Mouse (Mus musculus): Measurements from ENCODE around the gene Ak2. TPM values are rescaled to one million over a fixed set of nuclear protein-coding genes. Genes with fewer than 3 reads are reported as not detected.
A peak's percentile ranks its signal among the peaks of the same experiment; 100 is the strongest.

Gene Ak2
- polyA plus RNA-seq, 1 experiment from 2014 or later = 139 TPM

GRCm38 (mm10) chr4:129032963-129033951, 41.5 kb downstream of the Ak2 start:
- Histone ChIP-seq H3K4me3 (ENCODE audit: low read depth, low read length) (peak overlapping the region; percentile 4; the same call in 1 of the 2 replicates), H3K27me3 (ENCODE audit: control insufficient read depth, insufficient read depth, low read length) (no peaks in the 10 kb centered on the region), H3K9ac (ENCODE audit: low read depth, low read length) (0 out of 2 replicates have a peak overlapping the region, but pooled peaks have one; percentile 28), H3K4me1 (ENCODE audit: control insufficient read depth, insufficient read depth, low read length) (peaks cover 21% of the 10 kb centered on the region), H3K27ac (ENCODE audit: low read depth, low read length) (peak overlapping the region; percentile 51; the same call in 1 of the 2 replicates), H3K4me2 (peak overlapping the region; percentile 49), H3K9me3 (replicated peaks; ENCODE audit: control insufficient read depth, low read length) (no peaks in the 10 kb centered on the region), H3K36me3 (ENCODE audit: control insufficient read depth, insufficient read depth, low read length) (no peaks in the 10 kb centered on the region)
- ATAC-seq (replicated peaks; ENCODE audit: insufficient number of reproducible peaks, low FRiP score, low TSS enrichment) = peak; percentile 71
- 8% methylated on average over 17 of the region's 17 CpGs for WGBS (ENCODE audit: insufficient replicate concordance)

GRCm38 (mm10) chr4:129034224-129034623, 42.5 kb downstream of the Ak2 start:
- Histone ChIP-seq H3K27me3 (ENCODE audit: control insufficient read depth, insufficient read depth, low read length) (no peaks in the 10 kb centered on the region), H3K27ac (ENCODE audit: low read depth, low read length) (no peak overlapping the region), H3K4me1 (ENCODE audit: control insufficient read depth, insufficient read depth, low read length) (peaks cover 21% of the 10 kb centered on the region), H3K36me3 (ENCODE audit: control insufficient read depth, insufficient read depth, low read length) (no peaks in the 10 kb centered on the region), H3K9ac (ENCODE audit: low read depth, low read length) (no peak overlapping the region), H3K4me3 (ENCODE audit: low read depth, low read length) (no peak overlapping the region), H3K4me2 (no peak overlapping the region), H3K9me3 (replicated peaks; ENCODE audit: control insufficient read depth, low read length) (no peaks in the 10 kb centered on the region)
- ATAC-seq (replicated peaks; ENCODE audit: insufficient number of reproducible peaks, low FRiP score, low TSS enrichment) = no peak
- WGBS (ENCODE audit: insufficient replicate concordance) = 86% methylated on average over 3 of the region's 3 CpGs

GRCm38 (mm10) chr4:129034706-129035660, 43.2 kb downstream of the Ak2 start:
- H3K9me3 ChIP-seq (replicated peaks; ENCODE audit: control insufficient read depth, low read length) = no peaks in the 10 kb centered on the region
- H3K4me3 ChIP-seq (ENCODE audit: low read depth, low read length) = no peak overlapping the region
- H3K27ac ChIP-seq (ENCODE audit: low read depth, low read length) = no peak overlapping the region
- no peak for ATAC-seq (replicated peaks; ENCODE audit: insufficient number of reproducible peaks, low FRiP score, low TSS enrichment)
- H3K4me1 ChIP-seq (ENCODE audit: control insufficient read depth, insufficient read depth, low read length) = peaks cover 21% of the 10 kb centered on the region
- no peaks in the 10 kb centered on the region for H3K27me3 ChIP-seq (ENCODE audit: control insufficient read depth, insufficient read depth, low read length)
- H3K36me3 ChIP-seq (ENCODE audit: control insufficient read depth, insufficient read depth, low read length) = no peaks in the 10 kb centered on the region
- WGBS (ENCODE audit: insufficient replicate concordance) = 52% methylated on average over 13 of the region's 13 CpGs
- H3K4me2 ChIP-seq = no peak overlapping the region
- 0 out of 2 replicates have a peak overlapping the region, but pooled peaks have one; percentile 34 for H3K9ac ChIP-seq (ENCODE audit: low read depth, low read length)

- H3K4me3 ChIP-seq (ENCODE audit: low read depth, low read length) = no peak overlapping the region
- H3K27ac ChIP-seq (ENCODE audit: low read depth, low read length) = no peak overlapping the region
- H3K9me3 ChIP-seq (replicated peaks; ENCODE audit: control insufficient read depth, low read length) = no peaks in the 10 kb centered on the region
- no peak overlapping the region for H3K4me2 ChIP-seq
- no peaks in the 10 kb centered on the region for H3K27me3 ChIP-seq (ENCODE audit: control insufficient read depth, insufficient read depth, low read length)
- H3K9ac ChIP-seq (ENCODE audit: low read depth, low read length) = no peak overlapping the region
- WGBS (ENCODE audit: insufficient replicate concordance) = 59% methylated on average over 7 of the region's 7 CpGs
- H3K4me1 ChIP-seq (ENCODE audit: control insufficient read depth, insufficient read depth, low read length) = peaks cover 21% of the 10 kb centered on the region
- no peak for ATAC-seq (replicated peaks; ENCODE audit: insufficient number of reproducible peaks, low FRiP score, low TSS enrichment)
- H3K36me3 ChIP-seq (ENCODE audit: control insufficient read depth, insufficient read depth, low read length) = no peaks in the 10 kb centered on the region
Measured at GRCm38 (mm10) chr4:129035851-129036445, 44.2 kb downstream of the Ak2 start.

DNA sequence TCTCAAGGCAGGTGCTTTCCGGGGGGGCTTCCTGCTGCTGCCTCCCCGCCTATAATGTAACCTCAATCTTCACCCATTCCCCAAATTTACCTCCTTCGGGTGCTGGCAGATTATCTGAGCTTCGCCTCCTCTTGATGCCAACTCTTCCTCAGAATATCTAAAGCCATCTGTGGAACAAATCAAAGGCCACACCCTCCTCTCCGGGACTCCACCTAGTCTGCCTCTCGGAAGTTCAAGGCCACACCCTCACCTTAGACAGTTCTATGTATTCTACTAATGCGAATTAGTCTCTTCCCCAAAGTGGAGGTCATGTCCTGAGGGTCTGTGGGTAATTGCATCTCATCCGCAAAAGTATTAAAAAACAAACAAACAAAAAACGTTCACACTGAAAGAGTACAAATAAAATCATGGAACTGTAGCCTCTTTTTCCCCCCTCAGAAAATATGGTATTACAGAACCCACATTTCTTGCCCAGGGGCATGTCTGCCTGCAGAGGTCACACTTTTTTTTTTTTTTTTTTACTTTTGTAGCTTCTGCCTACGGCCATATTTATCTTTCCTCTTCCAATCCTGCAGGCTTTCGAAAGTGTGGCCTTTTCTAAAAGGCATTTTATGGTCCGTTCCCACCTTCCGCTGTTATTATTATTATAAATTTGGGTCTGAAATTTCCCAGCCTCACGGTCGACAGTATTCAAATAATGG, 56.1 kb downstream of the Ak2 start:
- no peaks in the 10 kb centered on the region for H3K9me3 ChIP-seq (replicated peaks; ENCODE audit: control insufficient read depth, low read length)
- no peak for ATAC-seq (replicated peaks; ENCODE audit: insufficient number of reproducible peaks, low FRiP score, low TSS enrichment)
- H3K4me2 ChIP-seq = peak overlapping the region; percentile 98
- WGBS (ENCODE audit: insufficient replicate concordance) = 17% methylated on average over 15 of the region's 15 CpGs
- H3K9ac ChIP-seq (ENCODE audit: low read depth, low read length) = peak overlapping the region; percentile 71
- H3K4me1 ChIP-seq (ENCODE audit: control insufficient read depth, insufficient read depth, low read length) = peaks cover 19% of the 10 kb centered on the region
- no peak overlapping the region for H3K27ac ChIP-seq (ENCODE audit: low read depth, low read length)
- peak overlapping the region; percentile 61 for H3K4me3 ChIP-seq (ENCODE audit: low read depth, low read length)
- H3K36me3 ChIP-seq (ENCODE audit: control insufficient read depth, insufficient read depth, low read length) = no peaks in the 10 kb centered on the region
- H3K27me3 ChIP-seq (ENCODE audit: control insufficient read depth, insufficient read depth, low read length) = peaks cover 16% of the 10 kb centered on the region

DNA sequence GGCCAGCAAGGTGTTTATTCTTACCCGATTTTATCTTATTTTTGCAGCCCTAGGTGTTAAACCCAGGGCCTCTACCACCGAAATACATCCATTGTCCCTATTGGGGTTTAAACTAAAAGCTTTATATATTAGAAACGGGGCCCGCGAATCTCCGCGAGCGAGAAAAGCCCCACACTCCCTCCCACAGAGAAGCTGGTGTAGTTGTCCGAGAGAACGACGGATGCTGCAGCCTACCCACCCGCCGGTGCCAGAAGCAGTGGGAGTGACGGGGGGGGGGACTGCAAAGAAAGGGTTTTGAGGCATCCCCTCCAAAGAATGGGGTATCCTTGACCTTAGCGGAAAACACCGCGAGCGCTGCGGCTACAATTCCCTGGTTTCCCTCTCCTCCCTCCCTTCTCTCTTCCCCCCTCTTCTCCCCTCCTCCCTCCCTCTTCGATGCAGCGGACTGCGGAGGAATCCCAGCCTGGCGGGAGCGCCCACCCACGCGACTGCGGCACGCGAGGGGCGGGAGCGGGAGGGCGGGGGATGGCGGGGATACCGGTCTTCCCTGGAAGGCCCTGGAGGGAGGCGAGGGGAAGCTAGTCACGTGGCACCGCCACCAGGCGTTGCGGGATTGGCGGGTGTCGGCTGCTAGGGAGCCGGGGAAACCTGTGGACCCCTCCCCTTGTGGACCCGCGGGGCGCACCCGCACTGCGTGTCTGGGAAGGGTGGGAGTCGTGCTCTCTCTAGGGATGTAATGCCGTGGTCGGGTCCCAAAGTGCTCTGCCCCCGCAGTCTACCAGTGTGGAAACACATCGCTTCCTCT, 56.9 kb downstream of the Ak2 start:
- Histone ChIP-seq H3K9ac (ENCODE audit: low read depth, low read length) (peak overlapping the region; percentile 71), H3K36me3 (ENCODE audit: control insufficient read depth, insufficient read depth, low read length) (no peaks in the 10 kb centered on the region), H3K4me1 (ENCODE audit: control insufficient read depth, insufficient read depth, low read length) (peaks cover 19% of the 10 kb centered on the region), H3K27ac (ENCODE audit: low read depth, low read length) (peak overlapping the region; percentile 63), H3K4me3 (ENCODE audit: low read depth, low read length) (peak overlapping the region; percentile 61), H3K4me2 (peak overlapping the region; percentile 98), H3K9me3 (replicated peaks; ENCODE audit: control insufficient read depth, low read length) (no peaks in the 10 kb centered on the region), H3K27me3 (ENCODE audit: control insufficient read depth, insufficient read depth, low read length) (peaks cover 16% of the 10 kb centered on the region)
- WGBS (ENCODE audit: insufficient replicate concordance) = under 1% methylated on average over 41 of the region's 52 CpGs
- peak; percentile 71 for ATAC-seq (replicated peaks; ENCODE audit: insufficient number of reproducible peaks, low FRiP score, low TSS enrichment)

DNA sequence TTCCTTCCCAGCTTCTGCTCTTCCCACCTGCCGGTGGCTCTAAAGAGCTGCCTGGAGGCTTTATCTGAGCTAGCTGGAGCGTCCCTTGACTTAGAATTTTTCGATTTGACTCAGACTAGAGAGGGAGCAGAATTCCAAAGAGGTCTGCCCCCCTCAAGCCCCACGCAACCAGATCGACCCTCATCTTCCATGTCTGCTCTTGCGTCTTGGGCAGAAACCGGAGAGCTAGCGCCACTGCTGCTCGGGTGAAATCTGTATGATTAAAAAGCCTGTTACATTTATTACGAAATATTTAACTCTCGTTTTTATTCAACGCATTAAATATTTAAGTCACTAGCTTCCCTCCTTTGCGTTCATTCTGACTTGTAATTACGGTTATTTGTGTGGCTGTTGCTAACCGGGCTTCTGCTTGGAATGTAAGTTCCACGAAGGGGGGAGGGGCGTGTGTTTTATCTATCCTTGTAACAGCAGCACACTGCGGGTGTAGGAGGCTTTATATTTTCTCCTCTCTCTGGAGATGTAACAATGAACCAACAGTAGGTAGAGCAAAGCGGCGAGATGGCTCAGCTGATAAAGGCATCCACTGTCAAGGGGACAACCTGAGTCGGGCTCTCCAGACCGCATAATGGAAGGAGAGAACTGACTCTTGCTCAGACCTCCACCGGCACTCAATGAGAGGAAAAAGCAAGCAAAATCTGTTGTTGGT, 57.7 kb downstream of the Ak2 start:
- Histone ChIP-seq H3K4me2 (peak overlapping the region; percentile 98), H3K27ac (ENCODE audit: low read depth, low read length) (peak overlapping the region; percentile 63), H3K4me1 (ENCODE audit: control insufficient read depth, insufficient read depth, low read length) (peaks cover 19% of the 10 kb centered on the region), H3K36me3 (ENCODE audit: control insufficient read depth, insufficient read depth, low read length) (no peaks in the 10 kb centered on the region), H3K9ac (ENCODE audit: low read depth, low read length) (peak overlapping the region; percentile 71), H3K27me3 (ENCODE audit: control insufficient read depth, insufficient read depth, low read length) (peaks cover 16% of the 10 kb centered on the region), H3K4me3 (ENCODE audit: low read depth, low read length) (peak overlapping the region; percentile 61), H3K9me3 (replicated peaks; ENCODE audit: control insufficient read depth, low read length) (no peaks in the 10 kb centered on the region)
- 3% methylated on average over 23 of the region's 23 CpGs for WGBS (ENCODE audit: insufficient replicate concordance)
- peak; percentile 48; the same call in 1 of the 2 replicates for ATAC-seq (replicated peaks; ENCODE audit: insufficient number of reproducible peaks, low FRiP score, low TSS enrichment)

All from heart, embryonic 11.5 days (tissue).